Mouse (Mus musculus) olfactory bulb, adult 2 months (tissue): ENCODE results near the gene Nhlrc2.

Source experiments
- CTCF ChIP-seq: fragments of 200-500 bp; IDR thresholded peaks from 2 replicates; pipeline ENCODE4 v1.5.1; 2012; ENCODE audit warnings: low read depth, mild to moderate bottlenecking, low read length, moderate library complexity; ENCODE audit not compliant: insufficient read depth
- POLR2A ChIP-seq: fragments of 200-500 bp; IDR thresholded peaks from 2 replicates; pipeline ENCODE4 v1.6.1; 2012; ENCODE audit warnings: mild to moderate bottlenecking, low read depth, low read length, moderate library complexity; ENCODE audit not compliant: insufficient read depth

DNA sequence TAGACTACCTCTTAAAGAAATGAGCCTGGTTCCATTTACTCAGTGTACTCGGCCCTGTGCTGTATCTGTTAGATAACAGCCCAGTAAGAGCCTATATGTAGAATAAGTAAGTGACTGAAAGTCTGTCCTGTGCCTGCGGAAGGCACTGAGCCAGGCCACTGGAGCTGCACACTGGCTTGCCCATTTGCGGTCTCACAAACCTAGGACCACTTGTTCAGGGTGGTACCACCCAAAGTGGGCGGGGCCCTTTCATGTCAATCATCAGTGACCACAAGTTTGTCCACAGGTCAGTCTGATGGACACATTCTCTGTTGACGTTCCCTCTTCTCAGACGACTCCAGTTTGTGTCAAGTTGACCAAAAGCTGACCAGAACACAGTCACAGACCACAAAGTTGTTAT is 40.9 kb downstream of the Nhlrc2 start:
- TF ChIP-seq CTCF (no peak), POLR2A (no peak)
